Mouse (Mus musculus): ENCODE data around the gene Iqcd. TPM values are rescaled to one million over a fixed set of nuclear protein-coding genes. Genes with fewer than 3 reads are reported as not detected.

The Iqcd gene
- polyA plus RNA-seq, 1 experiment = 2.1 TPM

GRCm38 (mm10) chr5:120627515-120628300, 38.9 kb downstream of the Iqcd start:
- DNase-seq = no peak
- Histone ChIP-seq H3K4me3 (ENCODE audit: insufficient read depth, low read depth, low read length) (no peak overlapping the region), H3K27me3 (replicated peaks; ENCODE audit: control insufficient read depth, insufficient read depth, low read length) (no peaks in the 10 kb centered on the region), H3K27ac (ENCODE audit: insufficient read depth, low read depth, low read length) (no peak overlapping the region), H3K36me3 (ENCODE audit: control insufficient read depth, insufficient read depth, low read length) (peaks cover 2% of the 10 kb centered on the region; the same call in 1 of the 2 replicates), H3K4me1 (ENCODE audit: control insufficient read depth, insufficient read depth, low read length) (no peaks in the 10 kb centered on the region)
- 91% methylated on average over 15 of the region's 15 CpGs for WGBS
- TF ChIP-seq CTCF (conservative IDR thresholded peaks at IDR 0.05; ENCODE audit: insufficient read depth, insufficient read length, low read depth, low read length) (no peak), POLR2A (IDR thresholded peaks at IDR 0.05; ENCODE audit: low read depth, low read length) (no peak)

GRCm38 (mm10) chr5:120628624-120629023, 39.8 kb downstream of the Iqcd start:
- DNase-seq = no peak
- H3K36me3 ChIP-seq (ENCODE audit: control insufficient read depth, insufficient read depth, low read length) = peaks cover 2% of the 10 kb centered on the region; the same call in 1 of the 2 replicates
- no peak overlapping the region for H3K27ac ChIP-seq (ENCODE audit: insufficient read depth, low read depth, low read length)

GRCm38 (mm10) chr5:120631128-120631527, 42.3 kb downstream of the Iqcd start:
- TF ChIP-seq CTCF (conservative IDR thresholded peaks at IDR 0.05; ENCODE audit: insufficient read depth, insufficient read length, low read depth, low read length) (no peak), POLR2A (IDR thresholded peaks at IDR 0.05; ENCODE audit: low read depth, low read length) (no peak)
- 11% methylated on average over 29 of the region's 29 CpGs for WGBS
- H3K4me3 ChIP-seq (ENCODE audit: insufficient read depth, low read depth, low read length) = no peak overlapping the region
- no peaks in the 10 kb centered on the region for H3K27me3 ChIP-seq (replicated peaks; ENCODE audit: control insufficient read depth, insufficient read depth, low read length)
- DNase-seq = no peak
- no peaks in the 10 kb centered on the region for H3K36me3 ChIP-seq (ENCODE audit: control insufficient read depth, insufficient read depth, low read length)
- no peaks in the 10 kb centered on the region for H3K4me1 ChIP-seq (ENCODE audit: control insufficient read depth, insufficient read depth, low read length)
- no peak overlapping the region for H3K27ac ChIP-seq (ENCODE audit: insufficient read depth, low read depth, low read length)

More at GRCm38 (mm10) chr5:120628624-120629023, 39.8 kb downstream of the Iqcd start:
- 43% methylated on average over 7 of the region's 7 CpGs for WGBS
- H3K4me1 ChIP-seq (ENCODE audit: control insufficient read depth, insufficient read depth, low read length) = no peaks in the 10 kb centered on the region
- TF ChIP-seq POLR2A (IDR thresholded peaks at IDR 0.05; ENCODE audit: low read depth, low read length) = no peak
- 0 out of 2 replicates have a peak, but pooled peaks have one; percentile 0 for TF ChIP-seq CTCF (conservative IDR thresholded peaks at IDR 0.05; ENCODE audit: insufficient read depth, insufficient read length, low read depth, low read length)
- H3K4me3 ChIP-seq (ENCODE audit: insufficient read depth, low read depth, low read length) = no peak overlapping the region
- no peaks in the 10 kb centered on the region for H3K27me3 ChIP-seq (replicated peaks; ENCODE audit: control insufficient read depth, insufficient read depth, low read length)

GRCm38 (mm10) chr5:120631892-120632291, 43.1 kb downstream of the Iqcd start:
- TF ChIP-seq CTCF (conservative IDR thresholded peaks at IDR 0.05; ENCODE audit: insufficient read depth, insufficient read length, low read depth, low read length) = no peak
- no peak for TF ChIP-seq POLR2A (IDR thresholded peaks at IDR 0.05; ENCODE audit: low read depth, low read length)
- Histone ChIP-seq H3K27me3 (replicated peaks; ENCODE audit: control insufficient read depth, insufficient read depth, low read length) (no peaks in the 10 kb centered on the region), H3K4me3 (ENCODE audit: insufficient read depth, low read depth, low read length) (no peak overlapping the region), H3K36me3 (ENCODE audit: control insufficient read depth, insufficient read depth, low read length) (no peaks in the 10 kb centered on the region), H3K27ac (ENCODE audit: insufficient read depth, low read depth, low read length) (no peak overlapping the region), H3K4me1 (ENCODE audit: control insufficient read depth, insufficient read depth, low read length) (no peaks in the 10 kb centered on the region)
- DNase-seq = no peak
- 89% methylated on average over 5 of the region's 5 CpGs for WGBS

- Histone ChIP-seq H3K27me3 (replicated peaks; ENCODE audit: control insufficient read depth, insufficient read depth, low read length) (no peaks in the 10 kb centered on the region), H3K27ac (ENCODE audit: insufficient read depth, low read depth, low read length) (no peak within 1 kb of the TSS), H3K4me3 (ENCODE audit: insufficient read depth, low read depth, low read length) (no peak within 1 kb of the TSS), H3K36me3 (ENCODE audit: control insufficient read depth, insufficient read depth, low read length) (no peaks in the 10 kb centered on the region), H3K4me1 (ENCODE audit: control insufficient read depth, insufficient read depth, low read length) (no peaks in the 10 kb centered on the region)
- 51% methylated on average over 9 of the region's 9 CpGs for WGBS
- TF ChIP-seq POLR2A (IDR thresholded peaks at IDR 0.05; ENCODE audit: low read depth, low read length) (no peak), CTCF (conservative IDR thresholded peaks at IDR 0.05; ENCODE audit: insufficient read depth, insufficient read length, low read depth, low read length) (no peak)
- no peak for DNase-seq
Measured at GRCm38 (mm10) chr5:120634131-120634530, 45.3 kb downstream of the Iqcd start, which contains the start of gene Cfap73. Gene Cfap73, minus strand, starts transcription at chr5:120634235.

GRCm38 (mm10) chr5:120634860-120635259, 46.0 kb downstream of the Iqcd start:
- TF ChIP-seq POLR2A (IDR thresholded peaks at IDR 0.05; ENCODE audit: low read depth, low read length) (no peak), CTCF (conservative IDR thresholded peaks at IDR 0.05; ENCODE audit: insufficient read depth, insufficient read length, low read depth, low read length) (no peak)
- H3K4me1 ChIP-seq (ENCODE audit: control insufficient read depth, insufficient read depth, low read length) = no peaks in the 10 kb centered on the region
- WGBS = 26% methylated on average over 5 of the region's 5 CpGs
- no peaks in the 10 kb centered on the region for H3K36me3 ChIP-seq (ENCODE audit: control insufficient read depth, insufficient read depth, low read length)
- H3K4me3 ChIP-seq (ENCODE audit: insufficient read depth, low read depth, low read length) = no peak overlapping the region
- DNase-seq = no peak
- no peaks in the 10 kb centered on the region for H3K27me3 ChIP-seq (replicated peaks; ENCODE audit: control insufficient read depth, insufficient read depth, low read length)
- H3K27ac ChIP-seq (ENCODE audit: insufficient read depth, low read depth, low read length) = no peak overlapping the region

- WGBS = 73% methylated on average over 5 of the region's 5 CpGs
- TF ChIP-seq POLR2A (IDR thresholded peaks at IDR 0.05; ENCODE audit: low read depth, low read length) = no peak
- no peak for TF ChIP-seq CTCF (conservative IDR thresholded peaks at IDR 0.05; ENCODE audit: insufficient read depth, insufficient read length, low read depth, low read length)
Measured at GRCm38 (mm10) chr5:120635633-120636032, 46.8 kb downstream of the Iqcd start.

More at GRCm38 (mm10) chr5:120635633-120636032, 46.8 kb downstream of the Iqcd start:
- Histone ChIP-seq H3K4me3 (ENCODE audit: insufficient read depth, low read depth, low read length) (no peak overlapping the region), H3K27me3 (replicated peaks; ENCODE audit: control insufficient read depth, insufficient read depth, low read length) (no peaks in the 10 kb centered on the region), H3K27ac (ENCODE audit: insufficient read depth, low read depth, low read length) (no peak overlapping the region), H3K4me1 (ENCODE audit: control insufficient read depth, insufficient read depth, low read length) (no peaks in the 10 kb centered on the region), H3K36me3 (ENCODE audit: control insufficient read depth, insufficient read depth, low read length) (no peaks in the 10 kb centered on the region)
- DNase-seq = no peak
